Mouse (Mus musculus): ENCODE results near the gene Rpgrip1l.

- TF ChIP-seq CTCF (IDR thresholded peaks at IDR 0.05; ENCODE audit: borderline replicate concordance, insufficient read depth, low read depth, low read length): no peak
- TF ChIP-seq POLR2A (IDR thresholded peaks at IDR 0.05; ENCODE audit: borderline replicate concordance, insufficient read depth, low read length): no peak
Observed at GRCm38 (mm10) chr8:91241371-91241770, 71.7 kb downstream of the Rpgrip1l start.

Data from cerebellum, adult 2 months (tissue).